Mouse (Mus musculus): ENCODE data around the gene Olfr1393.

Gene Olfr1393

GRCm38 (mm10) chr11:49326726-49327125 lies 48.6 kb downstream of the Olfr1393 start:
- DNase-seq: no peak

GRCm38 (mm10) chr11:49329686-49330085 lies 51.6 kb downstream of the Olfr1393 start:
- DNase-seq: no peak

Measured in cerebellum, adult 11 months (tissue).